Mouse (Mus musculus): ENCODE data around the gene Mpnd.

- no peak for TF ChIP-seq CTCF (IDR thresholded peaks at IDR 0.05; ENCODE audit: low read depth)
- TF ChIP-seq EP300 (IDR thresholded peaks at IDR 0.05; ENCODE audit: low read depth) = no peak
Observed at GRCm38 (mm10) chr17:56010255-56010654, 4.7 kb downstream of the Mpnd start.
